Mouse (Mus musculus) adrenal gland, adult 8-10 months (tissue): ENCODE measurements around the gene Rfx5. TPM values are rescaled to one million over a fixed set of nuclear protein-coding genes. Genes with fewer than 3 reads are reported as not detected.
A peak's percentile ranks its signal among the peaks of the same experiment; 100 is the strongest.

Source experiments
- DNase-seq: peaks from one replicate; pipeline ENCODE4 v3.0.0; 2022
- microRNA-seq, 2 experiments: library from miRNA; unstranded; fragments of <30 nt; microRNA quantifications; one replicate each; pipeline ENCODE4 v1.2.0; 2022
- total RNA-seq, 4 experiments: library from RNA; stranded (reverse); gene quantifications; 2 replicates each; pipeline ENCODE4 v1.2.4; 2022

The Rfx5 gene
- total RNA-seq, 4 experiments from 2014 or later = 27.2 to 56.5 (median 40.3) TPM

- no peak for DNase-seq
Measured at GRCm38 (mm10) chr3:95002569-95002968, 48.7 kb downstream of the Rfx5 start.

GRCm38 (mm10) chr3:95003273-95003672, 49.4 kb downstream of the Rfx5 start:
- DNase-seq = no peak

- no peak for DNase-seq
Measured at GRCm38 (mm10) chr3:95005651-95006050, 51.8 kb downstream of the Rfx5 start.

DNA sequence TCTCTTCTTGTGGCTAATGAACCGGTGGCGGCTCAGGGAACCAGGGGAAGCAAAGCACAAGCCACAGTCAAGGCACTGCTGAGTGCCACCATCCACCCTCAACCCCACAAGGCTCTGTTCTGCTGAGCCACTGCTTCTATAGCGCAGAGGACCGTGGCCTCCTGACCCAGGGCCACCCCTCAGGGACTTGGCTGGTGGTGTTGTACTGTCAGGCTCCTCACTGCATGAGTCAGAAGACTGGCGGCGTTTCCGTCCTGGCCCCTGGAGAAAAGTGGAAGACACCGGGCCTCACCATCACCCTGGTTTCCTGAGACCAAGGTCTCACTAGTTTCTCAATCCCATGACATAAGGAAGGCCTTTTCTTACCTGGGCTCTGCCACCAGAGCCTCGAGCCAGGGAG, 53.8 kb downstream of the Rfx5 start:
- DNase-seq = peak; percentile 64

GRCm38 (mm10) chr3:95010396-95010795, 56.5 kb downstream of the Rfx5 start:
- DNase-seq = no peak

Small RNAs within 50 kb of the gene (microRNA-seq; reads per million reads assigned to microRNA genes)
- 3.0 to 4.5 reads per million in 2 experiments for gene Mir7013

Other genes starting within 250 kb of the Rfx5 start
- 1 to 10 TPM in 3 of 4 experiments, under 1 TPM in 1; 0.73 to 3.5 (median 1.5) TPM for gene Cgn, start 167.6 kb upstream of the Rfx5 start, total RNA-seq
- 10 to 100 TPM; 28.7 to 61.2 (median 44.1) TPM for gene Pogz, start 116.5 kb upstream of the Rfx5 start, total RNA-seq
- gene Psmb4, start 67.1 kb upstream of the Rfx5 start, total RNA-seq = 100 to 1,000 TPM; 313 to 362 (median 341) TPM
- gene Selenbp1, start 21.0 kb upstream of the Rfx5 start, total RNA-seq = 10 to 100 TPM; 43.1 to 69.2 (median 57.5) TPM
- gene Pi4kb, start 20.7 kb downstream of the Rfx5 start, total RNA-seq = 10 to 100 TPM; 59.3 to 87.5 (median 74.9) TPM
- 10 to 100 TPM; 33.8 to 57.6 (median 46.8) TPM for gene Zfp687, start 61.4 kb downstream of the Rfx5 start, total RNA-seq
- 100 to 1,000 TPM; 219 to 265 (median 258) TPM for gene Psmd4, start 88.5 kb downstream of the Rfx5 start, total RNA-seq
- gene Pip5k1a, start 152.9 kb downstream of the Rfx5 start, total RNA-seq = 10 to 100 TPM; 47.4 to 69.4 (median 54.9) TPM
- gene Vps72, start 156.9 kb downstream of the Rfx5 start, total RNA-seq = 10 to 100 TPM; 54.8 to 72.9 (median 63.4) TPM
- 1 to 10 TPM in 1 of 4 experiments, under 1 TPM in 1, not detected in 2; 0.56 to 1.5 TPM for gene Tmod4, start 170.4 kb downstream of the Rfx5 start, total RNA-seq
- gene Scnm1, start 179.9 kb downstream of the Rfx5 start, total RNA-seq = 10 to 100 TPM; 30.8 to 58.2 (median 43.5) TPM
- 10 to 100 TPM in 3 of 4 experiments, 1 to 10 TPM in 1; 8.4 to 11.4 (median 10.4) TPM for gene Lysmd1, start 180.0 kb downstream of the Rfx5 start, total RNA-seq
- gene Tnfaip8l2, start 188.3 kb downstream of the Rfx5 start, total RNA-seq = 1 to 10 TPM; 1.8 to 5.0 (median 3.2) TPM
- 10 to 100 TPM in 2 of 4 experiments, 1 to 10 TPM in 2; 4.0 to 13.1 (median 8.0) TPM for gene Sema6c, start 206.4 kb downstream of the Rfx5 start, total RNA-seq